ENCODE assay signal across 8 mouse cellular contexts in genomic region chr3:142948771-142949170, GRCm38 (mm10).
A peak's percentile ranks its signal among the peaks of the same experiment; 100 is the strongest.
DNase-seq lines count a peak whose midpoint lies in the region; ATAC-seq lines count a peak whose summit lies in the region.

No protein-coding gene starts in this region.

- H3K27me3 ChIP-seq in midbrain, embryonic 14.5 days (ENCODE audit: control insufficient read depth, insufficient read depth, low read length) = no peaks in the 10 kb centered on the region
- no peaks in the 10 kb centered on the region for H3K27me3 ChIP-seq in midbrain, embryonic 13.5 days
- H3K27me3 ChIP-seq in limb, embryonic 10.5 days (ENCODE audit: low read depth, poor library complexity, severe bottlenecking) = no peaks in the 10 kb centered on the region

- peak; percentile 83 for DNase-seq in midbrain, embryonic 14.5 days
- peak; percentile 44 to 88 for DNase-seq in adrenal gland, adult (ENCODE audit: inconsistent age in 2 of 2, low spot score in 1 of 2)
- DNase-seq in embryo, embryonic 10.5 days (ENCODE audit: low spot score) = peak; percentile 87
- peak; percentile 75 for DNase-seq in heart, postnatal 4 days
- peak; percentile 73 for DNase-seq in limb, embryonic 10.5 days (ENCODE audit: low spot score)
- peak; percentile 84 for DNase-seq in retina, embryonic 14.5 days (ENCODE audit: low spot score)

- H3K9me3 ChIP-seq in midbrain, embryonic 14.5 days (ENCODE audit: control insufficient read depth, low read length) = no peaks in the 10 kb centered on the region
- H3K9me3 ChIP-seq in midbrain, embryonic 13.5 days = no peaks in the 10 kb centered on the region
- no peaks in the 10 kb centered on the region for H3K9me3 ChIP-seq in limb, embryonic 10.5 days (replicated peaks)

- H3K36me3 ChIP-seq in midbrain, embryonic 14.5 days (ENCODE audit: control insufficient read depth, insufficient read depth, low read length) = no peaks in the 10 kb centered on the region
- no peaks in the 10 kb centered on the region for H3K36me3 ChIP-seq in midbrain, embryonic 13.5 days
- H3K36me3 ChIP-seq in limb, embryonic 10.5 days = no peaks in the 10 kb centered on the region

- H3K4me2 ChIP-seq in midbrain, embryonic 14.5 days (ENCODE audit: low read length) = no peak overlapping the region
- H3K4me2 ChIP-seq in midbrain, embryonic 13.5 days (replicated peaks) = no peak overlapping the region

- no peak overlapping the region for H3K4me3 ChIP-seq in midbrain, embryonic 14.5 days (replicated peaks; ENCODE audit: low read depth, low read length)
- no peak overlapping the region for H3K4me3 ChIP-seq in midbrain, embryonic 13.5 days (replicated peaks)
- H3K4me3 ChIP-seq in limb, embryonic 10.5 days = no peak overlapping the region

- no peaks in the 10 kb centered on the region for H3K4me1 ChIP-seq in midbrain, embryonic 14.5 days (ENCODE audit: control insufficient read depth, insufficient read depth, low read length)
- no peaks in the 10 kb centered on the region for H3K4me1 ChIP-seq in midbrain, embryonic 13.5 days (replicated peaks)
- H3K4me1 ChIP-seq in limb, embryonic 10.5 days = no peaks in the 10 kb centered on the region

- no peak for ATAC-seq in midbrain, embryonic 14.5 days (ENCODE audit: low FRiP score, low TSS enrichment)
- ATAC-seq in midbrain, embryonic 13.5 days = no peak
- ATAC-seq in inflammation-experienced regulatory T-cells, adult 6 months = no peak

- WGBS in midbrain, embryonic 14.5 days = 36% methylated on average over 7 of the region's 7 CpGs
- WGBS in midbrain, embryonic 13.5 days = 32% methylated on average over 7 of the region's 7 CpGs
- 32% methylated on average over 7 of the region's 7 CpGs for WGBS in limb, embryonic 10.5 days

- no peak overlapping the region for H3K9ac ChIP-seq in midbrain, embryonic 14.5 days (replicated peaks; ENCODE audit: low read length)
- H3K9ac ChIP-seq in midbrain, embryonic 13.5 days (replicated peaks) = no peak overlapping the region

- no peak overlapping the region for H3K27ac ChIP-seq in midbrain, embryonic 14.5 days (replicated peaks; ENCODE audit: low read depth, low read length)
- no peak overlapping the region for H3K27ac ChIP-seq in midbrain, embryonic 13.5 days
- H3K27ac ChIP-seq in limb, embryonic 10.5 days = no peak overlapping the region
